Mouse (Mus musculus) limb, embryonic 12.5 days (tissue): ENCODE results near the gene Med23. TPM values are rescaled to one million over a fixed set of nuclear protein-coding genes. Genes with fewer than 3 reads are reported as not detected.
A peak's percentile ranks its signal among the peaks of the same experiment; 100 is the strongest.

Experiments
- ATAC-seq: fragments of 200-750 bp; cut with Nextera tagmentation; 2 replicates; pipeline ENCODE4 v1.8.0; 2017; ENCODE audit warnings: low read depth, moderate TSS enrichment; ENCODE audit not compliant: insufficient number of reproducible peaks, insufficient read depth, low FRiP score, low TSS enrichment
- H3K27ac ChIP-seq: fragments of 300-500 bp; sonication (generic); 2 replicates; pipeline ENCODE4 v1.5.1; 2016; ENCODE audit warnings: mild to moderate bottlenecking, moderate library complexity
- H3K27me3 ChIP-seq: fragments of 300-500 bp; sonication (generic); 2 replicates; pipeline ENCODE4 v1.6.1; 2016; ENCODE audit warnings: mild to moderate bottlenecking, moderate library complexity
- H3K36me3 ChIP-seq: fragments of 300-500 bp; sonication (generic); 2 replicates; pipeline ENCODE4 v1.6.1; 2016; ENCODE audit warnings: mild to moderate bottlenecking, moderate library complexity
- H3K4me1 ChIP-seq: fragments of 300-500 bp; sonication (generic); replicated peaks from 2 replicates; pipeline ENCODE4 v1.6.1; 2016
- H3K4me2 ChIP-seq: fragments of 300-500 bp; sonication (generic); 2 replicates; pipeline ENCODE4 v1.6.1; 2016; ENCODE audit warnings: mild to moderate bottlenecking, moderate library complexity
- H3K4me3 ChIP-seq: fragments of 300-500 bp; sonication (generic); replicated peaks from 2 replicates; pipeline ENCODE4 v1.5.1; 2016; ENCODE audit warnings: mild to moderate bottlenecking
- H3K9ac ChIP-seq: fragments of 300-500 bp; sonication (generic); replicated peaks from 2 replicates; pipeline ENCODE4 v1.6.1; 2016; ENCODE audit warnings: mild to moderate bottlenecking, moderate library complexity
- H3K9me3 ChIP-seq: fragments of 300-500 bp; sonication (generic); 2 replicates; pipeline ENCODE4 v1.6.1; 2016; ENCODE audit warnings: mild to moderate bottlenecking, moderate library complexity
- WGBS: fragments of 180-500 bp; shearing (Covaris S2); methylation state at CpG from one replicate; pipeline ENCODE4 v1.1.7; 2016; 5-methylcytosine and 5-hydroxymethylcytosine counted together
- polyA plus RNA-seq: library from polyadenylated mRNA; unstranded; fragments of >200 nt; fragmentation: Nextera tagmentation; extraction: Ambion mirVana; gene quantifications from 2 replicates; pipeline ENCODE4 v1.2.1, GENCODE M21; 2016

The Med23 gene
- polyA plus RNA-seq, 1 experiment from 2014 or later: 35.6 TPM

GRCm38 (mm10) chr10:24831377-24832095 lies 38.2 kb upstream of the Med23 start:
- H3K4me2 ChIP-seq: no peak overlapping the region
- ATAC-seq: no peak
- H3K9me3 ChIP-seq: no peaks in the 10 kb centered on the region
- peaks cover 22% of the 10 kb centered on the region for H3K4me1 ChIP-seq
- WGBS: 73% methylated on average over 14 of the region's 15 CpGs
- H3K9ac ChIP-seq: no peak overlapping the region
- no peaks in the 10 kb centered on the region for H3K27me3 ChIP-seq
- H3K36me3 ChIP-seq: no peaks in the 10 kb centered on the region
- no peak overlapping the region for H3K4me3 ChIP-seq
- no peak overlapping the region for H3K27ac ChIP-seq

- H3K4me1 ChIP-seq: peaks cover 24% of the 10 kb centered on the region
- H3K4me3 ChIP-seq: no peak overlapping the region
- H3K36me3 ChIP-seq: no peaks in the 10 kb centered on the region
- no peaks in the 10 kb centered on the region for H3K27me3 ChIP-seq
- H3K4me2 ChIP-seq: no peak overlapping the region
- no peaks in the 10 kb centered on the region for H3K9me3 ChIP-seq
- ATAC-seq: no peak
- no peak overlapping the region for H3K9ac ChIP-seq
- 58% methylated on average over 9 of the region's 9 CpGs for WGBS
- H3K27ac ChIP-seq: no peak overlapping the region
Measured at GRCm38 (mm10) chr10:24832306-24832705, 37.5 kb upstream of the Med23 start.

- Histone ChIP-seq H3K4me2 (peak overlapping the region; percentile 53), H3K27me3 (no peaks in the 10 kb centered on the region), H3K9me3 (0 out of 2 replicates have a peak, but pooled peaks cover 3% of the 10 kb centered on the region), H3K4me1 (peaks cover 24% of the 10 kb centered on the region), H3K9ac (no peak overlapping the region), H3K27ac (peak overlapping the region; percentile 72), H3K36me3 (no peaks in the 10 kb centered on the region), H3K4me3 (peak overlapping the region; percentile 29; the same call in 1 of the 2 replicates)
- ATAC-seq: no peak
- 12% methylated on average over 4 of the region's 4 CpGs for WGBS
Measured at GRCm38 (mm10) chr10:24834634-24835371, 35.0 kb upstream of the Med23 start.

- no peaks in the 10 kb centered on the region for H3K36me3 ChIP-seq
- peak overlapping the region; percentile 53 for H3K4me2 ChIP-seq
- 10% methylated on average over 12 of the region's 12 CpGs for WGBS
- H3K27ac ChIP-seq: peak overlapping the region; percentile 75
- H3K9me3 ChIP-seq: 0 out of 2 replicates have a peak, but pooled peaks cover 3% of the 10 kb centered on the region
- peak overlapping the region; percentile 37; the same call in 1 of the 2 replicates for H3K9ac ChIP-seq
- peak overlapping the region; percentile 29 for H3K4me3 ChIP-seq
- ATAC-seq: no peak
- peaks cover 24% of the 10 kb centered on the region for H3K4me1 ChIP-seq
- H3K27me3 ChIP-seq: no peaks in the 10 kb centered on the region
Measured at GRCm38 (mm10) chr10:24835702-24836342, 34.0 kb upstream of the Med23 start.

- no peaks in the 10 kb centered on the region for H3K36me3 ChIP-seq
- H3K4me3 ChIP-seq: no peak overlapping the region
- H3K27ac ChIP-seq: peak overlapping the region; percentile 75; the same call in 1 of the 2 replicates
- H3K9me3 ChIP-seq: 0 out of 2 replicates have a peak, but pooled peaks cover 3% of the 10 kb centered on the region
- no peaks in the 10 kb centered on the region for H3K27me3 ChIP-seq
- no peak for ATAC-seq
- peaks cover 24% of the 10 kb centered on the region for H3K4me1 ChIP-seq
- 64% methylated on average over 4 of the region's 4 CpGs for WGBS
- no peak overlapping the region; the same call in 1 of the 2 replicates for H3K9ac ChIP-seq
- peak overlapping the region; percentile 53 for H3K4me2 ChIP-seq
Measured at GRCm38 (mm10) chr10:24836366-24837038, 33.3 kb upstream of the Med23 start.

- no peaks in the 10 kb centered on the region for H3K36me3 ChIP-seq
- H3K4me3 ChIP-seq: no peak overlapping the region
- ATAC-seq: no peak
- no peaks in the 10 kb centered on the region for H3K27me3 ChIP-seq
- H3K4me1 ChIP-seq: peaks cover 14% of the 10 kb centered on the region
- no peak overlapping the region for H3K9ac ChIP-seq
- WGBS: 91% methylated on average over 4 of the region's 4 CpGs
- H3K4me2 ChIP-seq: no peak overlapping the region
- 0 out of 2 replicates have a peak, but pooled peaks cover 7% of the 10 kb centered on the region for H3K9me3 ChIP-seq
- H3K27ac ChIP-seq: no peak overlapping the region
Measured at GRCm38 (mm10) chr10:24840795-24841194, 29.0 kb upstream of the Med23 start.

- Histone ChIP-seq H3K4me2 (no peak overlapping the region), H3K9ac (no peak overlapping the region), H3K4me3 (no peak overlapping the region), H3K9me3 (0 out of 2 replicates have a peak, but pooled peaks cover 7% of the 10 kb centered on the region), H3K27ac (no peak overlapping the region), H3K27me3 (no peaks in the 10 kb centered on the region), H3K36me3 (no peaks in the 10 kb centered on the region), H3K4me1 (0 out of 2 replicates have a peak, but pooled peaks cover 5% of the 10 kb centered on the region)
- WGBS: 29% methylated on average over 2 of the region's 2 CpGs
- ATAC-seq: no peak
Measured at GRCm38 (mm10) chr10:24841998-24842397, 27.8 kb upstream of the Med23 start.

GRCm38 (mm10) chr10:24842676-24843075 lies 27.1 kb upstream of the Med23 start, which contains the start of gene Enpp3:
Gene Enpp3 (minus strand): TSS chr10:24842823.
- H3K4me2 ChIP-seq: no peak within 1 kb of the TSS
- 0 out of 2 replicates have a peak, but pooled peaks cover 5% of the 10 kb centered on the region for H3K4me1 ChIP-seq
- 89% methylated on average over 1 of the region's 1 CpGs for WGBS
- H3K36me3 ChIP-seq: no peaks in the 10 kb centered on the region
- H3K4me3 ChIP-seq: no peak within 1 kb of the TSS
- no peak within 1 kb of the TSS for H3K9ac ChIP-seq
- H3K27ac ChIP-seq: no peak within 1 kb of the TSS
- 0 out of 2 replicates have a peak, but pooled peaks cover 7% of the 10 kb centered on the region for H3K9me3 ChIP-seq
- ATAC-seq: no peak
- no peaks in the 10 kb centered on the region for H3K27me3 ChIP-seq

GRCm38 (mm10) chr10:24863146-24863545 lies 6.6 kb upstream of the Med23 start:
- no peaks in the 10 kb centered on the region for H3K4me1 ChIP-seq
- no peak overlapping the region for H3K9ac ChIP-seq
- no peaks in the 10 kb centered on the region for H3K9me3 ChIP-seq
- no peak overlapping the region for H3K4me2 ChIP-seq
- H3K27me3 ChIP-seq: no peaks in the 10 kb centered on the region
- no peak overlapping the region for H3K27ac ChIP-seq
- 74% methylated on average over 2 of the region's 2 CpGs for WGBS
- no peak overlapping the region for H3K4me3 ChIP-seq
- ATAC-seq: no peak
- H3K36me3 ChIP-seq: no peaks in the 10 kb centered on the region

- Histone ChIP-seq H3K4me3 (no peak overlapping the region), H3K36me3 (no peaks in the 10 kb centered on the region), H3K9me3 (no peaks in the 10 kb centered on the region), H3K9ac (no peak overlapping the region), H3K27ac (no peak overlapping the region), H3K4me2 (no peak overlapping the region), H3K27me3 (no peaks in the 10 kb centered on the region), H3K4me1 (no peaks in the 10 kb centered on the region)
- no peak for ATAC-seq
- 72% methylated on average over 6 of the region's 6 CpGs for WGBS
Measured at GRCm38 (mm10) chr10:24864434-24864833, 5.4 kb upstream of the Med23 start.
